Comparison of ENCODE assay signal across 2 mouse cellular contexts in the genomic region with DNA sequence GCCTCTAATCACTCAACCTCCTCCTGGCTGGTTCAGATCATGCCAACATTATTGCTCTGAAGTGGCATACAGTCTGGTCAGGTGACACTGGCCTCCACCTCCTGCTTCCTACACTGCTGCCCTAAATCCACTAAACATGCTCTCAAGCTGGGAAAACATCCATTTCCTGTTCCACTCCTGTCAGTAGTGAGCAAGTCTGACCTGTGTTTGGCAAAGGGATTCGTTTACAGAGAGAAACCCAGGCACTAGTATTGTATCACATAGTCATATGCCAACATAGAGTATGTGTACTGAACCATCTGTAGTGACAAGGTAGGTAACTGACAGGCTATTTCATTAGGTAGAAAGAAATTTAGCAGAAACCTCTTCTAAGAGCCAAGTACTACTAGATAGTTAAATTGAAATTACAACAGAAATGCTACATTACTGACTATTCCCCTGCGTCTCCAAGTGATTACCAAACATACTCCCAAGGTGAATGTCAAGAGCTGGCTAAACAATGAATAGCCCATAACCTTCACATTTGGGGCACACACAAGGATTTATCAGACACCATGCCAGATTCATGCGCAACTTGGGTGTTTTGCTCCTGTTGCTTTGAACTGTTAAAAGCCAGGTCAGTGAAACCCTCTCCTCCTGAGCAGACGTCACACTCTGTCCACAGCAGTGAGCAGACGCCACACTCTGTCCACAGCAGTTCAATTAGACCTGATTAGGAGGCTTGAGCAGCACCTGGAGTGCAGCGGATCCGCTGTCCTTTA. TPM values are rescaled to one million over a fixed set of nuclear protein-coding genes. Genes with fewer than 3 reads are reported as not detected.
"Had no signal": no experiment of that assay in that cellular context is flagged by ENCODE, and none has a peak within 500 bp of the region (broad histone marks: within the 10 kb centered on the region; RNA-seq: fewer than 3 reads in every experiment).

No protein-coding gene starts in this region.

RNA-seq across cellular contexts. Expression of a gene that starts 48.8 kb away (rescaled TPM):
- total RNA-seq: monocyte, adult 5-6 weeks had no signal
- polyA plus RNA-seq: macrophage had no signal
